Mouse (Mus musculus) common myeloid progenitor, adult 5-6 weeks (primary cell): ENCODE measurements around the gene Ccdc144b. TPM values are rescaled to one million over a fixed set of nuclear protein-coding genes. Genes with fewer than 3 reads are reported as not detected.
A peak's percentile ranks its signal among the peaks of the same experiment; 100 is the strongest.

ENCODE experiments used
- ATAC-seq: replicated peaks from 2 replicates; pipeline ENCODE4 v1.8.0; 2016; ENCODE audit warnings: low read depth, mild to moderate bottlenecking, moderate TSS enrichment, inconsistent platforms; ENCODE audit not compliant: poor library complexity, severe bottlenecking
- total RNA-seq: library from RNA; stranded (forward); fragments of 200-1000, 187-1606 nt; gene quantifications from 2 replicates; pipeline ENCODE4 v1.2.3, GENCODE M21; 2017

Gene Ccdc144b
- total RNA-seq, 1 experiment from 2014 or later, result not detected

GRCm38 (mm10) chr3:36031740-36032510 lies 21.4 kb downstream of the Ccdc144b start:
- no peak for ATAC-seq

DNA sequence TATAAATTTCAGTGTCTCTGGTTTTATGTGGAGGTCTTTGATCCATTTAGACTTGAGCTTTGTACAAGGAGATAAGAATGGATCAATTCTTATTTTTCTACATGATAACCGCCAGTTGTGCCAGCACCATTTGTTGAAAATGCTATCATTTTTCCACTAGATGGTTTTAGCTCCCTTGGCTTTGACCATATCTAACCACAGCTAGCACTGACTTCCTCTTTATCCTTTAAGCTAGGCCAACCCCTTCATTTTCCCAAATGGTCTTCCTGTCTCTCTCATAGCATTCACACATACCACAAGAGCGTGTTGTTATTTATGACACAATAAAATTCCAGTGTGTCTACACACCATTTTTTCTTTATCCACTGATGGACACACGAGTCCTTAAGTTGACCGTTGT lies 23.4 kb downstream of the Ccdc144b start:
- ATAC-seq, result peak; percentile 86

DNA sequence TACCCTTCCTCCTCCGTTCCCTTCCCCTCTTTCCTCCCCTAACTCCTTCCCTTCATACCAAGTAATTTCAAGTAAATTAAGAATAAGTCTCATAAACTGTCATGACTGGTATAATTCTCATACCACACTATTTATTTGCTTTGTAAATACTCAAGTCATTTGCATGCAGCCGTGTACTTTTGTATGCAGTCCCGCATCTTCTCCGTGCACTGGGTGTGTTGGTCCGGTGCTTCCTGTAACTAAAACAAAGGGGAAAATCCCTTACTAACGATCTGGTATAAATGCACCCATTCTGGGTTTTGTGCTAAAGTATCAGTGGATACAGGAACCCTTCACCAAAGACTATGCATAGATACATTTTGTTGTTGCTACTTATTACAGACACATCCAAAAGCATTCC lies 27.6 kb downstream of the Ccdc144b start:
- no peak for ATAC-seq

DNA sequence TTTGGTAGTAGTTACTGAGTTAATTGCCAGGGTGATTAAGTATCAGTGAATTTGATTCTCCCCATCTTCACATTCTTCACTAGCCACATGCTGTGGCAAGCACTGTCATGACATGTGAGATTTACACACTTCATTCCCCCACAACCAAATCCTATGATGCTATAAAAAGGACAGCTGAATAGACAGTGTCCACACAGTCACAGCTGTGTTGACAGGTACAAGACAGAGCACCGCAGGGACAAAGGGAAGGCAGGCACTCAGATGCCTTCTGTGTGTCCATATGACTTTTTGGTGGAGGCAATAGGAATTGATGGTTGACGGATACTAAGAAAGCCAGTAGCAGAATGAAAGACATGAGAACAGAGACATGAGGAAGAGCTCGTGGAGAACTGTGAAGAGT lies 42.1 kb downstream of the Ccdc144b start:
- ATAC-seq, result no peak

DNA sequence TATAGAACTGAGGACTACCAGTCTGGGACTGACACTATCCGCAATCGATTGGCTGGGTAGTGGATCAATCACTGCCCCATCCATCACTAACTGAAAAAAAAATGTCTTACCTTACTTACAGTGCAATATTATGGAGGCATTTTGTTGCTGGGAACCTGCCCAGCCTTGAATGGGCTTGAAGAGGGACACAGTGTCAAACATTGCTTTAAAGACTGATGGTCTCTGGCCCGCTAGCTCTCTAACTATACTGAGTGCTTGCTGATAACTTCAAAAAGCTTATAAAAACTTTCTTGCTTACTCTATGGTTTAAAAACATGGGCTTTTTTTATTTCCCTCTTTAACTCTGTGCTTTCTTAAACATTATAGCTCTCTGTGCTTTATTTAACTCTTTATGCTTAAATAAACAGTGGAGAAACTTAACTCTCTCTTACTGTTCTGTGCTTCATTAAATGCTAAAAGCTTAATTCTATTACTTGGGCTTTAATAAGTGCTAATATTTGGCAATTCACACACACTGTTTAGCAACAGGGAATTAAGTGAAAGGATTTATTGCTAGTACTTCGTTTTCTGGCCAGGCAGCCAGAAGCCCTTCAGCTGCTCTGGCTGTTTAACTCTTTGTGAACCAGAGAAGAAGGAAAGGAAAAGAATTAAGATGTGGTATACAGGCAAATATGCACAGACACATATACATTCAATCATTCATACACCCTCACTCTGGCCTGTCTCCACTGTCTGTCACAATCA lies 44.8 kb downstream of the Ccdc144b start:
- ATAC-seq, result no peak

DNA sequence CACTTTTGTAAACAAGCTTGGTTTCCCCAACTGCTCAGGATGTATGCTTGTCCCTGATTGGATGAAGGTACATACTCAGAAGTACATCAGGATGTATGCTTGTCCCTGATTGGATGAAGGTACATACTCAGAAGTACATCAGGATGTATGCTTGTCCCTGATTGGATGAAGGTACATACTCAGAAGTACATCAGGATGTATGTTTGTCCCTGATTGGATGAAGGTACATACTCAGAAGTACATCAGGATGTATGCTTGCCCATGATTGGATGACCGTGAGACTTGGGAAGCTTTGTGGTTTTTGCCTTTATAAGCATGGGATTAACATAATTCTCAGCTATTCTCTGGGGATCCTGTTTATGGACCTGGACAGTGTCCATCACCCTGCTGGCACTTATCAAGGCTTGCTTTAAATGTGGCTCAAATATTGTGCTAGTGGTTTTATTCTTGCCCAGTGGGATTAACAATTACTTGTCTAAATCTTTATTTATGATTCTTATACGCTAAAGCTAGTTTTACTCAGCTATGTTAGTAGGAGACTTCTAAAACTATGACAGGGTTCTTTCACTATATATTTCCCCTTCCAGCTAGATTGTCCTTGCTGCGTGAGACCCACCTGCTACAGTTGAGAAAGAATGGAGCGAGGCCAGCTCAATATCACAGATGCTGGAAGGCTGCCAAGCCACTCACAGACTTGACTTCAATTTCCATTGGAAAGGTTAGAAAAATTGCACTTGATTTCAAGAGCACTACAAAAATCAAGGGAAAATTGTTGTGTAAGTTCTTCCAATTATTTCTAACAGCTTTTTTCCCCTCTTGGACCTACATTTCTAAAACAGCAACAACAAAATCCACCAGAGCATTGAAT lies 49.1 kb downstream of the Ccdc144b start:
- ATAC-seq, result no peak

- ATAC-seq, result peak; percentile 99
These were observed 52.8 kb downstream of the Ccdc144b start, which contains the start of gene Mccc1 for GRCm38 (mm10) chr3:36000275-36001239. Gene Mccc1, minus strand, starts transcription at chr3:36000678.

GRCm38 (mm10) chr3:35994552-35995531 lies 58.5 kb downstream of the Ccdc144b start:
- ATAC-seq, result no peak

- no peak for ATAC-seq
These were observed 62.6 kb downstream of the Ccdc144b start for GRCm38 (mm10) chr3:35990715-35991114.

DNA sequence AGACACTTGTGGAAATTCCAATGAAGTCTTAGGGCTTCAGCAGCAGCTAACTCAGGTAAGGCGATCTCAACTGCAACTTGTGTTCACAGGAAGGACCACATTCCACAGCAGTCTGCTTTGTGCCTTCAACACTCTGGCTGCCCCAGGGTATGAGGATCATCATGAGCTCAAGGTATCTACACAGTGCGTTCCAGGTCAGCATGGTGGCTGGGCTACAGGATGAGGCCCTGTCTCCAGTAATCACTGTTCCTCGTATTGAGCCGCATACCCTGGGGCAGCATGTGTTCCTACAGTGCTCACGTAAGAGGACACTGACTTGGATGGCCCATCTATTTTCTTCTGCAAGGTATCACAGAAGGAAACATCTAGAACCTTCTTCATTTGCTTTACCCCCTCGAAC lies 65.3 kb downstream of the Ccdc144b start:
- ATAC-seq, result no peak

DNA sequence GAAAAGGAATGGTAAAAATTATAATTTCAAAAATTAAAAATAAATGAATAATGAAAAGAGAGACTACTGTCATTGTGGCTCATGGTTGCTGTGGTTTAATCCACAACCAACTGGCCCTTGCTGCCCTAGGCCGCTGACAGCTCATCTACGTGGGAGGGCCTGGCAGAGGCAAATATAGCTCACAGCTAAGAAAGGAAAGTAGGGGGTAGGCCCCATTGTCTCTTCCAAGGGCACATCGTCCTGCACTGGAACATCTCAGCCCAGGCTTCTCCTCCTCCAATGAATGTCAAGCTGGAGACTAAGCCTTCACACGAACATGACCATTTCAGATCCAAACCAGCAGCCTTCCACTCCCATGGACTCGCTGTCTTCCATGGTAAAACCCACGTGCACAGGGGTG lies 67.1 kb downstream of the Ccdc144b start:
- no peak for ATAC-seq

DNA sequence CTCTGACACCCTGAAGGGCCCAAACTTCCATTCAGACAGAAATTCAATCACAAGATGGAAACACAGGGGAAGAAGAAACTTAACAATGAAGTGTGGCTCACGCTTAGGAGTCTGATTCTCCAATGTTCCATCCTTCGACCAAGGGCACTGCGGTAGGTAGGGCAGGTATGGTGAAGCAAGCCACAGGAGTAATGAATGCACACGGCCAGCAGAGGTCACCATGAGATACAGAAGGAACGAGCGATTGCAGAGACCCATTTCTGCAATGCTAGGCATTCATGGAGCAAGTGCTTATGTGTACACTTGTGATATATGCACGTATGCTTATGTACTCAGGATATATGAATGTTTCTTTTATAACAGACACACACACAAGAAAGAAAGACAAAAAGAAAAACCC lies 79.8 kb downstream of the Ccdc144b start:
- peak; percentile 88 for ATAC-seq

GRCm38 (mm10) chr3:35972985-35973384 lies 80.4 kb downstream of the Ccdc144b start:
- peak; percentile 89 for ATAC-seq

DNA sequence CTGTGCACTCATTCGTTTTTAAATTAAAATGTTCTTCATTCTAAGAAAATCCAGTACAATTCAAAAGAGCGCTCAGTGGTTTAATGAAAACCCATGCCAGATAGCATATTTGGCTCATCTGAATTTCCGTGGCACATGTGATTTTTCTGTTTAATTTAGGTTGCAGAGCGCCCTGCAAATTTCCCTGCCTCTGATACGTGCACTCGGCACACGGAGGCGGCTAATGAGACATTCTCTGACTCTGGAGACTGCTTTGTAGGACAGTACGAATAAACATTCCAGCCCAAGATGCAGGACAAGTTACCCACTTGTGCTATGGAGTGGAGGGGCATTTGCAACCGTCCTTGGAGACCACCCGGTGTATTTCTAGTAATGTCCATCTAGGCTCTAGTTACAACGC lies 82.2 kb downstream of the Ccdc144b start:
- no peak for ATAC-seq

DNA sequence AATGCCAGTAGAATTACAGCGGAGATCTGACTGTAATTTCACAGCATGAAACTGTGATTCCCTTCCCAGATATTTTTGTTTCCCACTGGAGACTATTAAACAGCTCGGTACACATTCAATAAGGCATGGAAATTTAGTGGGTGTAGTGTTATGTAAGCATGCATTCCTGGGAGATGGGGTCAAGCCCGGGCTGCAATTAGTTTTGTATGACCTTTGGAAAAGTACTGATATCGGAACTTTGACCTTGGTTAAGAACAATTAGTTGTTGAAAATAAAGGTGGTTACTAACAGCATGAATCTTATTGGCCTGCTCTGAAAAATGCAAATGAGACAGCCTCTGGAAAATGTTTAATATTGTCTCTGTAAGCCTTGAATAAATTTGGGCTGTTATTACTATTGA lies 82.9 kb downstream of the Ccdc144b start:
- no peak for ATAC-seq

- ATAC-seq, result peak; percentile 30
These were observed 85.9 kb downstream of the Ccdc144b start for GRCm38 (mm10) chr3:35967366-35967921.

DNA sequence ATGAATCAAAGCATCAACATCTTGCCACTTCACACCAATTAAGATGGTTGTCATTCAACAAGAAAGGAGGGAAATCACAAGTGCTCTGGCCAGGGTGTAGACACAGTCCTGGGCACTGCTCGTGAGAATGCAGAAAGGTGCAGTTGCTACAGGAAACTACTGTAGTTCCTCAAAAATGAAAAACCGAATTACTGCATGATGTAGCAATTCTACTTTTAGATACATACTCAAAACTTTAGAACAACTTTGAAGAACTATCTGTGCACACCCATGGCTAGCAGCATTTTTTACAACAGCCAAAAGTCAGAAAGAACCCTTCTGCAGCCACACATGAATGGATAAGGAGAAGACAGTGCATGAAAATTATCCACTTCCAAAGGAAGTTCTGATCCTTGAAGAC lies 86.9 kb downstream of the Ccdc144b start:
- peak; percentile 70 for ATAC-seq

DNA sequence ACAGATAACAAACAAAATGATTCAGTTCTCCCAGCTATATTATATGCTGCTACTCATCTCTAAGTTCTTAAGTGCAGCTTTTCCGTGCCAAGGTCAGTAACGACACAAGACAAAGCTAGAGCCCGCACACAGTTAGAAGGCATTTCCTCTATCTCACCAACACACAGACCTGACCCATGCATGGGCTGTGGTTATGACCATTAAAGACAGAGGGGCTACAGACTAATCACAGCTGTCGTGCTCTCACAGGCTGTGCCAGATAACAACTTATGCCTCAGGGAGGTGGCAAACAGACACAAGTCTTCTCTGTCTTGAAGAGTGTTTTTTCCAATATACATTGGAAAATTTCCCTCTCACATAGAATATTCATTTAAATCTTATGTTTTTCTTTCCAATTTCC lies 88.4 kb downstream of the Ccdc144b start:
- ATAC-seq, result peak; percentile 57
